Mouse (Mus musculus): ENCODE measurements around the gene Hspa2. TPM values are rescaled to one million over a fixed set of nuclear protein-coding genes. Genes with fewer than 3 reads are reported as not detected.

Gene Hspa2
- polyA plus RNA-seq, 1 experiment from 2014 or later, result 18.8 TPM

- Histone ChIP-seq H3K36me3 (ENCODE audit: control insufficient read depth, insufficient read depth, low read length) (no peaks in the 10 kb centered on the region), H3K27ac (replicated peaks) (peak overlapping the region; percentile 100), H3K4me2 (replicated peaks; ENCODE audit: low read depth) (peak overlapping the region; percentile 68), H3K4me3 (ENCODE audit: low read depth, low read length) (peak overlapping the region; percentile 96), H3K9ac (ENCODE audit: low read length) (peak overlapping the region; percentile 98), H3K9me3 (ENCODE audit: control insufficient read depth, low read length) (no peaks in the 10 kb centered on the region), H3K4me1 (replicated peaks; ENCODE audit: control insufficient read depth, insufficient read depth) (0 out of 2 replicates have a peak, but pooled peaks cover 2% of the 10 kb centered on the region), H3K27me3 (ENCODE audit: control insufficient read depth, insufficient read depth, low read length) (no peaks in the 10 kb centered on the region)
- WGBS, result 0% methylated on average over 40 of the region's 63 CpGs
- TF ChIP-seq EP300 (optimal IDR thresholded peaks at IDR 0.05) (peak; percentile 51), CTCF (IDR thresholded peaks at IDR 0.05; ENCODE audit: low read depth) (peak; percentile 39; the same call in 1 of the 2 replicates)
- ATAC-seq (ENCODE audit: low FRiP score, low TSS enrichment), result peak; percentile 66
- DNase-seq (ENCODE audit: low spot score), result peak; percentile 86
Measured at GRCm38 (mm10) chr12:76370831-76371571, 33.0 kb upstream of the Hspa2 start.

- peak overlapping the region; percentile 68 for H3K4me2 ChIP-seq (replicated peaks; ENCODE audit: low read depth)
- 38% methylated on average over 7 of the region's 7 CpGs for WGBS
- H3K36me3 ChIP-seq (ENCODE audit: control insufficient read depth, insufficient read depth, low read length), result no peaks in the 10 kb centered on the region
- ATAC-seq (ENCODE audit: low FRiP score, low TSS enrichment) (no peak), DNase-seq (ENCODE audit: low spot score) (no peak)
- H3K4me3 ChIP-seq (ENCODE audit: low read depth, low read length), result peak overlapping the region; percentile 96
- H3K9ac ChIP-seq (ENCODE audit: low read length), result peak overlapping the region; percentile 98; the same call in 1 of the 2 replicates
- H3K9me3 ChIP-seq (ENCODE audit: control insufficient read depth, low read length), result no peaks in the 10 kb centered on the region
- H3K4me1 ChIP-seq (replicated peaks; ENCODE audit: control insufficient read depth, insufficient read depth), result 0 out of 2 replicates have a peak, but pooled peaks cover 2% of the 10 kb centered on the region
- TF ChIP-seq EP300 (optimal IDR thresholded peaks at IDR 0.05) (no peak), CTCF (IDR thresholded peaks at IDR 0.05; ENCODE audit: low read depth) (no peak)
- H3K27ac ChIP-seq (replicated peaks), result no peak overlapping the region
- H3K27me3 ChIP-seq (ENCODE audit: control insufficient read depth, insufficient read depth, low read length), result no peaks in the 10 kb centered on the region
Measured at GRCm38 (mm10) chr12:76372046-76372445, 31.9 kb upstream of the Hspa2 start.

GRCm38 (mm10) chr12:76372881-76373818, 30.8 kb upstream of the Hspa2 start:
- 80% methylated on average over 5 of the region's 7 CpGs for WGBS
- no peak for DNase-seq (ENCODE audit: low spot score)
- 0 out of 2 replicates have a peak, but pooled peaks cover 2% of the 10 kb centered on the region for H3K4me1 ChIP-seq (replicated peaks; ENCODE audit: control insufficient read depth, insufficient read depth)
- no peak overlapping the region for H3K9ac ChIP-seq (ENCODE audit: low read length)
- no peak for ATAC-seq (ENCODE audit: low FRiP score, low TSS enrichment)
- TF ChIP-seq EP300 (optimal IDR thresholded peaks at IDR 0.05), result no peak
- peak; percentile 32; the same call in 1 of the 2 replicates for TF ChIP-seq CTCF (IDR thresholded peaks at IDR 0.05; ENCODE audit: low read depth)
- H3K27me3 ChIP-seq (ENCODE audit: control insufficient read depth, insufficient read depth, low read length), result no peaks in the 10 kb centered on the region
- H3K9me3 ChIP-seq (ENCODE audit: control insufficient read depth, low read length), result no peaks in the 10 kb centered on the region
- no peaks in the 10 kb centered on the region for H3K36me3 ChIP-seq (ENCODE audit: control insufficient read depth, insufficient read depth, low read length)
- H3K4me3 ChIP-seq (ENCODE audit: low read depth, low read length), result no peak overlapping the region
- H3K4me2 ChIP-seq (replicated peaks; ENCODE audit: low read depth), result no peak overlapping the region
- no peak overlapping the region for H3K27ac ChIP-seq (replicated peaks)

DNA sequence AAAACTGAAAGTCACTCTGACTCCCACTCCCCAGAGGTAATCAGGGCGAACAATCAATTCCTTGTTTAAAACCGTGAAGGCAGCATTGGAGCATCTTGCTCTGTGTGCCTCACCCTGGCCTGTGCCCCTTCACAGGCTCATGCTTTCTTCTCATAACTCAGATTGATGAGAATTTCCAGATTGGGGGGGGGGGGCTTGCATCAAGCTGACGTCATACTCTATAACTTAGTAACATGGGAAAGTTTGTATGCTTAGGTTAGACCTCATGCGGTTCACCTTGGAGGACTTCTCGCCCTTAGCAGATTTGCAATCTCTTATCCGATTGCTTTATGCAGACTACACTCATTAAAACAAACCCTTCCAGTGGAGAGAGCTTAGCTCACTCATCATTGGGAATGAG, 30.0 kb upstream of the Hspa2 start:
- 63% methylated on average over 6 of the region's 6 CpGs for WGBS
- Histone ChIP-seq H3K4me3 (ENCODE audit: low read depth, low read length) (no peak overlapping the region), H3K9ac (ENCODE audit: low read length) (no peak overlapping the region), H3K27ac (replicated peaks) (no peak overlapping the region), H3K9me3 (ENCODE audit: control insufficient read depth, low read length) (no peaks in the 10 kb centered on the region), H3K4me1 (replicated peaks; ENCODE audit: control insufficient read depth, insufficient read depth) (no peaks in the 10 kb centered on the region), H3K27me3 (ENCODE audit: control insufficient read depth, insufficient read depth, low read length) (no peaks in the 10 kb centered on the region), H3K36me3 (ENCODE audit: control insufficient read depth, insufficient read depth, low read length) (no peaks in the 10 kb centered on the region), H3K4me2 (replicated peaks; ENCODE audit: low read depth) (no peak overlapping the region)
- TF ChIP-seq EP300 (optimal IDR thresholded peaks at IDR 0.05) (no peak), CTCF (IDR thresholded peaks at IDR 0.05; ENCODE audit: low read depth) (no peak)
- DNase-seq (ENCODE audit: low spot score) (no peak), ATAC-seq (ENCODE audit: low FRiP score, low TSS enrichment) (no peak)

DNA sequence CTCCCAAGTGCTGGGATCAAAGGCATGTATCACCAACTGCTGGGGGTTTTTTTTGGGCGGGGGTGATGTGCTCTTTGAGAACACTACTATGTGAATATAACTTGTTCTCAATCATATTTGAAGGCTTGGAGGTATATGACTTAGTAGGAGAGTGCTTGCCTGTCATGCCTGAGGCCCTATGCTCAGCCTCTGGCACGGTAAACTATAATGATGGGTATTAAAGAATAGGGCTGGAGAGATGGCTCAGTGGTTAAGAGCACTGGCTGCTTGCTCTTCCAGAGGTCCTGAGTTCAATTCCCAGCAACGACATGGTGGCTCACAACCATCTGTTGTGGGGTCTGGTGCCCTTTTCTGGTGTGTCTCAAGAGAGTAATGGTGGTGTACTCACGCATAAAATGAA, 29.1 kb upstream of the Hspa2 start:
- WGBS, result 76% methylated on average over 4 of the region's 4 CpGs
- DNase-seq (ENCODE audit: low spot score) (no peak), ATAC-seq (ENCODE audit: low FRiP score, low TSS enrichment) (no peak)
- Histone ChIP-seq H3K4me3 (ENCODE audit: low read depth, low read length) (no peak overlapping the region), H3K27me3 (ENCODE audit: control insufficient read depth, insufficient read depth, low read length) (no peaks in the 10 kb centered on the region), H3K4me2 (replicated peaks; ENCODE audit: low read depth) (no peak overlapping the region), H3K9me3 (ENCODE audit: control insufficient read depth, low read length) (no peaks in the 10 kb centered on the region), H3K27ac (replicated peaks) (no peak overlapping the region), H3K4me1 (replicated peaks; ENCODE audit: control insufficient read depth, insufficient read depth) (no peaks in the 10 kb centered on the region), H3K36me3 (ENCODE audit: control insufficient read depth, insufficient read depth, low read length) (no peaks in the 10 kb centered on the region), H3K9ac (ENCODE audit: low read length) (no peak overlapping the region)
- TF ChIP-seq CTCF (IDR thresholded peaks at IDR 0.05; ENCODE audit: low read depth) (no peak), EP300 (optimal IDR thresholded peaks at IDR 0.05) (no peak)

Measured in stomach, postnatal 0 days (tissue).